Mouse (Mus musculus) lung, adult 2 months (tissue): Measurements from ENCODE around the gene Ppara.

Experiments used
- CTCF ChIP-seq: fragments of 200-500 bp; IDR thresholded peaks from 2 replicates; pipeline ENCODE4 v1.5.1; 2011; ENCODE audit warnings: mild to moderate bottlenecking, low read length, control low read depth; ENCODE audit not compliant: insufficient read depth
- POLR2A ChIP-seq: fragments of 200-500 bp; IDR thresholded peaks from 2 replicates; pipeline ENCODE4 v1.6.1; 2011; ENCODE audit warnings: low read depth, mild to moderate bottlenecking, control low read depth, low read length, borderline replicate concordance; ENCODE audit errors: extremely low read depth

GRCm38 (mm10) chr15:85705566-85706332 lies 29.0 kb upstream of the Ppara start:
- TF ChIP-seq CTCF (no peak), POLR2A (no peak)
